Mouse (Mus musculus): Measurements from ENCODE around the gene Garem2. TPM values are rescaled to one million over a fixed set of nuclear protein-coding genes. Genes with fewer than 3 reads are reported as not detected.

Garem2 gene
- polyA plus RNA-seq, 1 experiment from 2014 or later: 9.6 TPM

GRCm38 (mm10) chr5:30103340-30103739 is 1.6 kb upstream of the Garem2 start:
- Histone ChIP-seq H3K4me3 (replicated peaks) (no peak overlapping the region), H3K9ac (replicated peaks) (no peak overlapping the region), H3K27ac (replicated peaks) (no peak overlapping the region), H3K36me3 (no peaks in the 10 kb centered on the region), H3K4me1 (peaks cover 42% of the 10 kb centered on the region), H3K9me3 (replicated peaks) (no peaks in the 10 kb centered on the region), H3K4me2 (no peak overlapping the region), H3K27me3 (replicated peaks) (no peaks in the 10 kb centered on the region)
- WGBS: 87% methylated on average over 3 of the region's 3 CpGs
- no peak for ATAC-seq (ENCODE audit: low FRiP score)

DNA sequence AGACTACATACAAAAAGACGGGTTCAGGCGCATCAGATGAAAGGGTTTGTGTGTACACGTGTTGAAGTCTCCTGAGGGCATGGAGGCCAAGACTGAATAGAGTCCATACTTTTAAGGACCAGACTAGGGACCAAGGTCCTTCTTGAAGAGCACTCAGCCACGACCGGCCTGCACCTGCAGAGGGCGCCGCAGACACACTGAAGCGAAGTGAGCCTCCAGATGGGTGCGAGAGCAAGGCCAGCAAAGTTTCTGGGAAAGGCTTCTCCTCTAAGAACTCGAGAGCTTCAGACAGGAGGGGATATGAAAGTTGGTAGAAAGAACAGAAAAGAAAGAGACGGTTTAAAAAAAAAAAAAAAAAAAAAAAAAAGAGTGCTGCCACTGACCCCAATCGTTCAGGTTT is 622 bp upstream of the Garem2 start:
- 2% methylated on average over 11 of the region's 12 CpGs for WGBS
- no peaks in the 10 kb centered on the region for H3K27me3 ChIP-seq (replicated peaks)
- H3K27ac ChIP-seq (replicated peaks): no peak overlapping the region
- peak overlapping the region; percentile 97 for H3K4me2 ChIP-seq
- no peak for ATAC-seq (ENCODE audit: low FRiP score)
- H3K9me3 ChIP-seq (replicated peaks): no peaks in the 10 kb centered on the region
- H3K36me3 ChIP-seq: no peaks in the 10 kb centered on the region
- no peak overlapping the region for H3K9ac ChIP-seq (replicated peaks)
- H3K4me1 ChIP-seq: peaks cover 42% of the 10 kb centered on the region
- H3K4me3 ChIP-seq (replicated peaks): peak overlapping the region; percentile 57

DNA sequence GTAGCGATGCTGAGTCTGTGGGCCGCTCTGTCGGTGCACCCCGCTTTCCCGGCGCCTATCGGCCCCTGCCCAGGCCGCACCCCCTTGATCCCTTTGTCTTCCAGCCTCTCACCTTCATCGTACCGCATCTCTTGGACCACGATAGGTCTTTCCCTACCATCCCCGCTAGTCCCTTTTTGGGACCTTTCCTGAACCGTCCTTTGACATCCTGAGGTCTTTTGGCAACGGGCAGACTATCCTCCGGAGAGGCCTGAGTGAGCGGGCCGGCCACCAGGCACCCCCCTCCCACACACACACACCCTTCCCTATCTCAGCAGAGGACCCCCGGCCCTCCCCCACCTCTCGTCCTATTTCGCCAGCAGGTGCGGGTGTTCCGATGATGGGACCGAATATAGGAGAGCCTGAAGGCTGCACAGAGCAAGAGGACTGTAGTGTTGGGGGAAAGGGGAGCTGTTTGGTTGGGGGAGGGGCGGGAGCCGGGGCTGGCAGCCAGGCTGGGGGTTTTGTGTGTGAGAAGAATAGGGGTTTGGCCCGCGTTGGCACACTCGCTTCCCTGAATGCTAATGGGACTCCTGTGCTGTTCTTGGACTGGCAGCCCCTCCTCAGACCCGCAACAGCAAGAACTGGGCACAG is 823 bp downstream of the Garem2 start, which contains the start of gene 3110082J24Rik:
3110082J24Rik (minus strand) TSS at position 419 of the 633 bp plus-strand sequence.
- Histone ChIP-seq H3K9ac (replicated peaks) (peak within 1 kb of the TSS; percentile 61), H3K4me3 (replicated peaks) (peak within 1 kb of the TSS; percentile 57), H3K4me1 (peaks cover 56% of the 10 kb centered on the region), H3K36me3 (no peaks in the 10 kb centered on the region), H3K27me3 (replicated peaks) (no peaks in the 10 kb centered on the region), H3K27ac (replicated peaks) (peak within 1 kb of the TSS; percentile 81), H3K9me3 (replicated peaks) (no peaks in the 10 kb centered on the region), H3K4me2 (peak within 1 kb of the TSS; percentile 97)
- ATAC-seq (ENCODE audit: low FRiP score): peak; percentile 40
- 1% methylated on average over 29 of the region's 29 CpGs for WGBS

- ATAC-seq (ENCODE audit: low FRiP score): no peak; the same call in 1 of the 2 replicates
- Histone ChIP-seq H3K4me1 (peaks cover 66% of the 10 kb centered on the region), H3K27me3 (replicated peaks) (no peaks in the 10 kb centered on the region), H3K4me3 (replicated peaks) (peak overlapping the region; percentile 57), H3K4me2 (peak overlapping the region; percentile 97), H3K9me3 (replicated peaks) (no peaks in the 10 kb centered on the region), H3K9ac (replicated peaks) (0 out of 2 replicates have a peak overlapping the region, but pooled peaks have one; percentile 4), H3K36me3 (no peaks in the 10 kb centered on the region), H3K27ac (replicated peaks) (peak overlapping the region; percentile 81)
- WGBS: 5% methylated on average over 2 of the region's 2 CpGs
These were observed 1.8 kb downstream of the Garem2 start for GRCm38 (mm10) chr5:30106756-30107155.

- Histone ChIP-seq H3K4me2 (peak overlapping the region; percentile 97), H3K4me3 (replicated peaks) (peak overlapping the region; percentile 57), H3K4me1 (peaks cover 68% of the 10 kb centered on the region), H3K27ac (replicated peaks) (peak overlapping the region; percentile 81), H3K36me3 (no peaks in the 10 kb centered on the region), H3K27me3 (replicated peaks) (peaks cover under 1% of the 10 kb centered on the region; the same call in 1 of the 2 replicates), H3K9me3 (replicated peaks) (no peaks in the 10 kb centered on the region), H3K9ac (replicated peaks) (0 out of 2 replicates have a peak overlapping the region, but pooled peaks have one; percentile 4)
- ATAC-seq (ENCODE audit: low FRiP score): peak; percentile 50
- WGBS: 3% methylated on average over 7 of the region's 7 CpGs
These were observed 2.2 kb downstream of the Garem2 start for GRCm38 (mm10) chr5:30107186-30107585.

DNA sequence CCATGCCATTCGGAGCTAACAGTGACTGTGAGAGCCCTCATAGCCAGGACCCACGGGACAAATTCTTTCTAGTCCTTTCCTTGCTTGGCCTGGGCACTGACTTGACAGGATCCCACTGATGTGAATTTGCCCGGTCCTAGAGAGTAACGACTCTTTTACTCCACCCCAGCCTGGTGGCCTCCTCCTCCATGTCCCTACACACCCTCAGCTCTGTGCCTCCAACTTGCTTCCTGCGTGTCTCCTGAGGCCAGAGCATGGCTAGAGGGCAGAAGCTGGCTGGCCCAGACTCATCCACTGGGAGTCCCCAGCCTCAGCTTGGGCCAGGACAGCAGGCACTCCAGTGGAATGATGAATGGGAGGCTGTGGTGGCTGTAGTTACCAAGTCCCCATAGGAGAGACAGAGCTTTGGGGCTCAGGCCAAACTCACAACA is 2.7 kb downstream of the Garem2 start:
- Histone ChIP-seq H3K4me2 (peak overlapping the region; percentile 97), H3K36me3 (no peaks in the 10 kb centered on the region), H3K27me3 (replicated peaks) (peaks cover 5% of the 10 kb centered on the region; the same call in 1 of the 2 replicates), H3K4me3 (replicated peaks) (peak overlapping the region; percentile 57; the same call in 1 of the 2 replicates), H3K4me1 (peaks cover 68% of the 10 kb centered on the region), H3K27ac (replicated peaks) (peak overlapping the region; percentile 81), H3K9ac (replicated peaks) (0 out of 2 replicates have a peak overlapping the region, but pooled peaks have one; percentile 23), H3K9me3 (replicated peaks) (no peaks in the 10 kb centered on the region)
- WGBS: 2% methylated on average over 5 of the region's 5 CpGs
- ATAC-seq (ENCODE audit: low FRiP score): peak; percentile 16; the same call in 1 of the 2 replicates

DNA sequence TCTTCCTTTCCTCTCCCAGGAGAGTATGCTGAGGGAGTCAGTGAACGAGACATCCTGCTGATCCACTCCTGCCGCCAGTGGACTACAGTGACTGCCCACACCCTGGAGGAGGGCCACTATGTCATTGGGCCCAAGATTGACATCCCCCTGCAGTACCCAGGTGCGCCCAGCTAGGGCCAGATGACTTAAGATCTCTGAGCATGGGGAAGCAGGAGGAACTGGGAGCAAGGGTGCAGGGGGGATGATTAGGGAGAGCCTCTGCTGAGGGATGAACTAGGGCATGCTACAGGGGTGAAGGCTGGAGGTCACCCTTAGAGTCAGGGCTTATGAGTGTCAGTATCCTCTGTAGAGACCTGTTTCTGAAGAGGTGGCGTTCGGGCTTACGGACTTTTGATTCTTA is 3.3 kb downstream of the Garem2 start:
- Histone ChIP-seq H3K4me3 (replicated peaks) (no peak overlapping the region), H3K4me2 (peak overlapping the region; percentile 97), H3K9me3 (replicated peaks) (no peaks in the 10 kb centered on the region), H3K27ac (replicated peaks) (peak overlapping the region; percentile 81), H3K27me3 (replicated peaks) (peaks cover 9% of the 10 kb centered on the region; the same call in 1 of the 2 replicates), H3K4me1 (peaks cover 68% of the 10 kb centered on the region), H3K36me3 (no peaks in the 10 kb centered on the region), H3K9ac (replicated peaks) (no peak overlapping the region)
- WGBS: 65% methylated on average over 6 of the region's 6 CpGs
- ATAC-seq (ENCODE audit: low FRiP score): no peak

DNA sequence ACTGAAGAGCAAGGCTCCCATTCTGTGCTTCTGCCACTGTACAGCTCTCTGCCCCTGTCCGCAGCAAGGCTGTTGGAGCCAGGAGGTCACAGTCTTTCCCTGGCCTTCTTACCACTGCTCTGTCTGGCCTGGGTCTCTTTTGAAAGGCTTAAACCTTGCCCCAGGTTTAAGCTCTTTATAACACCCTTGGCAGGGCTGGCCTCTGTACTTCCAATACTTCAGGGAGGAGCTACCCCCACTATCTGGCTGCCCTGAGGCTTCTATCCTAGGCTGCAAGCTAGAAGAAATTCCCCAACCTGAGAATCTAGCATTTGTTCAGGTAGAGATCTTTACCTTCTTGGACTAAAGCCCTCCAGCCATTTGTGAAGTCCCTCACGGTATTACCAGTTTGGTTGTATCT is 4.9 kb downstream of the Garem2 start:
- H3K9ac ChIP-seq (replicated peaks): no peak overlapping the region
- H3K4me2 ChIP-seq: no peak overlapping the region
- 28% methylated on average over 2 of the region's 2 CpGs for WGBS
- H3K36me3 ChIP-seq: no peaks in the 10 kb centered on the region
- peaks cover 76% of the 10 kb centered on the region for H3K4me1 ChIP-seq
- H3K27me3 ChIP-seq (replicated peaks): peaks cover 10% of the 10 kb centered on the region; the same call in 1 of the 2 replicates
- H3K4me3 ChIP-seq (replicated peaks): no peak overlapping the region
- no peaks in the 10 kb centered on the region for H3K9me3 ChIP-seq (replicated peaks)
- no peak overlapping the region; the same call in 1 of the 2 replicates for H3K27ac ChIP-seq (replicated peaks)
- ATAC-seq (ENCODE audit: low FRiP score): no peak

DNA sequence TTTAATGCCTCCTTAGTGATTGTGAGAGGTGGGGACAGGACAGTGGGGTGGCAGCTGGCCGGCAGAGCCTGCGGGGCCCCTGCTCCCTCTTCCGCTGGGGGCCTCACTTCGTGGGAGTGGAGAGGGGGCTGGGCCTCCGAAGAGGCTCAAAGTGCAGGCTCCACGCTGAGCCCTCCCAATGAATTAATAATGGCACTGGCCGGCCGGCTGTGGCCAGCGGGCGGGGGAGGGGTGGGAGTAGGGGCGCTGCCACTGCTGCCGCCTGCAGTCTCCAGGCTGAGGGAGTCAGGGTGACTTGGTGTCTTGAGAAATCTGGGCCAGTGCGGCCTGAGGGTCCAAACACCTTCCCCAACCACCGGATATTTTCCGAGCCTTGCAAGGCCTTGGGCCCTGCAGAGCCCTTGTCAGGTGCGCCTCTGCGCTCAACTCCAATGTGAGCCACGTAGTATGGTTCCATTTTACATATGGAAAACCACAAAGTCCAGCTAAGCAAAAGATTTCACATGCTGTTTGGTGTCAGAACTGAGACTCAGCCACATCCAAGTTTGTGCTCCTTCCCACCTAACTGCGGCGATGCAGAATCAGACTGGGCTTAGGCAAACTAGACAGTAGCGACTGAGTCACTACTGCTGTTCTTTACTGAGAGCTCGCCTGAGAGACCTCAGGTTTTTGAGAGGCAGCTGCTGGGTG is 5.6 kb downstream of the Garem2 start:
- no peak for ATAC-seq (ENCODE audit: low FRiP score)
- H3K9me3 ChIP-seq (replicated peaks): no peaks in the 10 kb centered on the region
- H3K27ac ChIP-seq (replicated peaks): peak overlapping the region; percentile 64
- H3K4me3 ChIP-seq (replicated peaks): peak overlapping the region; percentile 14
- no peaks in the 10 kb centered on the region for H3K36me3 ChIP-seq
- H3K4me2 ChIP-seq: peak overlapping the region; percentile 49
- peaks cover 71% of the 10 kb centered on the region for H3K4me1 ChIP-seq
- H3K27me3 ChIP-seq (replicated peaks): peaks cover 10% of the 10 kb centered on the region; the same call in 1 of the 2 replicates
- 11% methylated on average over 22 of the region's 22 CpGs for WGBS
- H3K9ac ChIP-seq (replicated peaks): 0 out of 2 replicates have a peak overlapping the region, but pooled peaks have one; percentile 20

DNA sequence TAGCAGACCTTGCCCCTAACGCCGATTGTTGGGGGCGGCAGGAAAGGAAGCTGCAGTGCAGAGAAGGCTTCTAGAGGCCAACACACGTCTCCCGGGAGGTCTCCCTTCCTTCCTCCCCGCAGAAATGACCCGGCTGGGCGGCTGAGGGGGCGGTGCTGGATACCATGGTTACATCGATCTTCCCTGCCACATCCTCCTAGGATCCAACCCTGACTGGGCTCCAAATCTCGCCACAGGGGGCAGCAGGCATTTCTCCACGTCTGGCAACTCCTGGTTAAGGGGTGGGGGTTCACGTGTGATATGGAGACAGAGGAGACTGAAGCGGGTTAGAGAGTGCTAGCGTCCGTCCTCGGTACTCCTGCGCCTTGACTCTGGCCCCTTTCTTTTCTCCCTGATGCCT is 6.2 kb downstream of the Garem2 start:
- peak overlapping the region; percentile 64 for H3K27ac ChIP-seq (replicated peaks)
- H3K4me3 ChIP-seq (replicated peaks): peak overlapping the region; percentile 14
- H3K9me3 ChIP-seq (replicated peaks): no peaks in the 10 kb centered on the region
- 0 out of 2 replicates have a peak overlapping the region, but pooled peaks have one; percentile 20 for H3K9ac ChIP-seq (replicated peaks)
- WGBS: 3% methylated on average over 18 of the region's 18 CpGs
- peaks cover 10% of the 10 kb centered on the region; the same call in 1 of the 2 replicates for H3K27me3 ChIP-seq (replicated peaks)
- H3K4me1 ChIP-seq: peaks cover 65% of the 10 kb centered on the region
- H3K4me2 ChIP-seq: peak overlapping the region; percentile 49
- H3K36me3 ChIP-seq: no peaks in the 10 kb centered on the region
- no peak for ATAC-seq (ENCODE audit: low FRiP score)

GRCm38 (mm10) chr5:30111771-30112170 is 6.8 kb downstream of the Garem2 start:
- peak overlapping the region; percentile 49 for H3K4me2 ChIP-seq
- 69% methylated on average over 3 of the region's 3 CpGs for WGBS
- H3K9me3 ChIP-seq (replicated peaks): no peaks in the 10 kb centered on the region
- H3K36me3 ChIP-seq: no peaks in the 10 kb centered on the region
- H3K4me1 ChIP-seq: peaks cover 59% of the 10 kb centered on the region
- H3K27me3 ChIP-seq (replicated peaks): peaks cover 10% of the 10 kb centered on the region; the same call in 1 of the 2 replicates
- H3K9ac ChIP-seq (replicated peaks): no peak overlapping the region
- no peak for ATAC-seq (ENCODE audit: low FRiP score)
- no peak overlapping the region for H3K4me3 ChIP-seq (replicated peaks)
- no peak overlapping the region for H3K27ac ChIP-seq (replicated peaks)

All from neural tube, embryonic 15.5 days (tissue).